Mouse (Mus musculus) layer of hippocampus, adult 2 months (tissue): ENCODE data around the gene Cnr2. TPM values are rescaled to one million over a fixed set of nuclear protein-coding genes. Genes with fewer than 3 reads are reported as not detected.

ENCODE experiments used
- DNase-seq, 2 experiments: peaks; one replicate each; pipeline ENCODE4 v3.0.0; 2022; ENCODE audit warnings: low spot score in 2 of 2
- H3K27ac ChIP-seq: fragments of 200-600 bp; 2 replicates; pipeline ENCODE4 v1.8.1; 2022
- H3K4me3 ChIP-seq: fragments of 200-600 bp; 2 replicates; pipeline ENCODE4 v1.8.1; 2022; ENCODE audit warnings: mild to moderate bottlenecking
- CTCF ChIP-seq: fragments of 200-600 bp; conservative IDR thresholded peaks from 2 replicates; pipeline ENCODE4 v1.8.1; 2022; ENCODE audit warnings: antibody characterized with exemption, mild to moderate bottlenecking, moderate library complexity
- total RNA-seq, 2 experiments: library from RNA; stranded (reverse); gene quantifications; 2 replicates each; pipeline ENCODE4 v1.2.3; 2021

Gene Cnr2
- total RNA-seq, 2 experiments from 2014 or later: 0.12 TPM; not detected in 1

- no peak for TF ChIP-seq CTCF
- H3K4me3 ChIP-seq: no peak overlapping the region
- no peak for DNase-seq
- H3K27ac ChIP-seq: peak overlapping the region; percentile 71
Observed at GRCm38 (mm10) chr4:135968271-135968869, 73.2 kb downstream of the Cnr2 start.

DNA sequence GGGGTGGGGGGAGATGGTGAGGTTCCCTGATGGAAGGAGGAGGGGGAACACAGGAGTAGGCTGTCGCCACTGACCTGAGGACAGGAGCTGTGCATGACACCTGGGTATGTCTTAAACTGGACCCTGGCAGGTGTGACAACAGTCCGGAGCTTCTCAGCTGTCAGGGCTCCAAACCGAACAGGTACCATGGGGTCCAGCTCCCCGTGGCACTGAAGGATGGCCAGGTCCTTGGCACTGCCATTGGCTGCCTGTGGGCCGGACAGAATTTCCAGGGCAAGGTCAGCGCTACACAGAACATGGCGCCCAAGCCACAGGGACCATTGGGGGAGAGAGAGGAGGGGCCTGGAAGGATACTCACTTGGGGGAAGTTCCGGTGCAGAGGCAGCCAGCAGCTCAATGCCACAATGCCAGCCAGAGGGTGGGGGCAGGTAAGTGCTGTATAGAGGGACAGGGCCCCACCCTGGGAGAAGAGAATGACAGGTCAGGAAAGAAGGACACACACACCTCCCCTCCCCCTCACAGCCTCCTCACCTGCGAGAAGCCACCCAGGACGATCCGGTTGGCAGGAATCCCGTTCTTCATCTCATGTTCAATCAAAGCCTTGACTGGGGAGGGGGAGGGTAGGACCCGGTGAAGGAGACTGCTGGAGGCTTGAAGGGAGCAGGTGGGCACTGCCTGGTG lies 74.0 kb downstream of the Cnr2 start:
- Histone ChIP-seq H3K27ac (no peak overlapping the region; the same call in 1 of the 2 replicates), H3K4me3 (no peak overlapping the region)
- no peak for DNase-seq
- TF ChIP-seq CTCF: no peak

Other genes with a start within 250 kb of the Cnr2 start
- gene Ifnlr1, start 209.1 kb upstream of the Cnr2 start, total RNA-seq: under 1 TPM; 0.10 to 0.27 TPM
- under 1 TPM; 0.12 to 0.13 TPM for gene Il22ra1, start 167.2 kb upstream of the Cnr2 start, total RNA-seq
- gene Myom3, start 135.7 kb upstream of the Cnr2 start, total RNA-seq: under 1 TPM; 0.56 to 0.76 TPM
- 10 to 100 TPM; 82.6 to 94.2 TPM for gene Srsf10, start 39.6 kb upstream of the Cnr2 start, total RNA-seq
- gene Pnrc2, start 21.5 kb upstream of the Cnr2 start, total RNA-seq: 10 to 100 TPM; 52.7 to 54.8 TPM
- gene Fuca1, start 25.3 kb downstream of the Cnr2 start, total RNA-seq: 10 to 100 TPM; 39.4 to 39.7 TPM
- 10 to 100 TPM; 35.2 to 36.1 TPM for gene Hmgcl, start 51.1 kb downstream of the Cnr2 start, total RNA-seq
- 10 to 100 TPM; 22.6 to 23.8 TPM for gene Gale, start 68.3 kb downstream of the Cnr2 start, total RNA-seq
- 100 to 1,000 TPM in 1 of 2 experiments, 10 to 100 TPM in 1; 95.3 to 103 TPM for gene Lypla2, start 77.2 kb downstream of the Cnr2 start, total RNA-seq
- 10 to 100 TPM; 80.6 to 86.0 TPM for gene Pithd1, start 91.9 kb downstream of the Cnr2 start, total RNA-seq
- 10 to 100 TPM; 27.3 to 28.5 TPM for gene Eloa, start 126.4 kb downstream of the Cnr2 start, total RNA-seq
- 100 to 1,000 TPM; 291 to 317 TPM for gene Rpl11, start 158.0 kb downstream of the Cnr2 start, total RNA-seq
- gene Id3, start 248.1 kb downstream of the Cnr2 start, total RNA-seq: 10 to 100 TPM; 45.1 to 47.4 TPM